Mouse (Mus musculus): ENCODE results near the gene Adamts15.

Gene Adamts15

GRCm38 (mm10) chr9:30922197-30922894 is at the start of gene Adamts15:
Adamts15 (minus strand) TSS chr9:30922452.
- DNase-seq (ENCODE audit: low read depth, low spot score), result no peak

DNA sequence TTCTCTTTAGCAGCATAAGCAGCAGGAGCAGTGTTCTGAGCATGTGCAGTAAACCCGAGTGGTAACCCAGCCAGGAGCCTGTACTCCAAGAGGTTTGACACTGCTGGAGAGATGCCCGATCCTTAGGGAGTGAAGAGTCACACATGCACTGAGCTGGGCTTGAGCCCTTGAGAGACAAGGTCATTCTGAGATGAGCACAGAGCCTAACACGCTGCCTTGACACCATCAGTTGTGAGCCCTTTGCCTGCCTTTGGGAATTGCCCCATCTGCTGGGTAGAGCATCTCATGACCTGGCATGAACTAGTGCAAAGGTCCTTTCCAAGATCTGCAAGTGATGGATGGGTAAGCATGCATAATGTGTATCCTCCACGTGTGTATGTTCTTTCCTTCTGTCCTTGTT is 49.7 kb upstream of the Adamts15 start:
- DNase-seq (ENCODE audit: low read depth, low spot score), result no peak

- no peak for DNase-seq (ENCODE audit: low read depth, low spot score)
Measured at GRCm38 (mm10) chr9:30970001-30970400, 47.7 kb upstream of the Adamts15 start.

DNA sequence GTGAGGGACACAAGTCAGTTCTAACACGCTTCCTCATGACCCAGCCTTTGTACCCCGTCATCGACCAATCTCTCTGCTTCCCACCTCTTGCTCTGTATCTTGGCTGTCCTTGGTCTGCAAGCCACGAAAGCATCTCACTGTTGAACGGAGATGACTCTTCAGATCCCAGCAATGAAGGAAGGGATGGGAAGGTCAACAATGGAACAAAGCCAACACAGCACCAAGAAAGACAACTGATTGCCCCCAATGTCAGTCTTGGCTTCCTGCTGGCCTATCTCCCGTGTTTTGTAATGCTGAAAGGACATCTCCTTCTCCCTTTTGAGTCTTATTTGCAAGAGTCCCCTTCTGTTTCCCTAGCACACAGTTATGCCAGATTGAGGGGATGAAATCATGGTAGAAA is 45.9 kb upstream of the Adamts15 start:
- DNase-seq (ENCODE audit: low read depth, low spot score), result no peak

DNA sequence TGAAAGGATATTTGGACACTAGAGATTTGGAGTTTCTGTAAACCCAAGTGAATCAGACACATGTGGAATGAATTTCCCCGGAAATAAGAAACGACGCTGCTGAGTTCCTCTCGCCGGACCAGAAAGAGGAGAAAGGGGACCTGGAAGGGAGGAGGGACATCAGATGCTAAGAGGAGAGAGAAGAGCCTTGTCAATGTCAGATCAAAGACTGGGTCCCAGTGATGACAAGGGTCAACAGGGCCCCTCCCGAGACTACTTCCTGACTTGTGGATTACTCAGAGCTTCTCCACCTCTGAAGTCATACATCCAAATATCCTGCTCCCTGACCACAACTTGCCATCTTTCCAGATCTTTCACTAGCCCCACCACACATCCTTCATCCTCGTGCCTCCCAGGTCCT is 44.6 kb upstream of the Adamts15 start:
- no peak for DNase-seq (ENCODE audit: low read depth, low spot score)

DNA sequence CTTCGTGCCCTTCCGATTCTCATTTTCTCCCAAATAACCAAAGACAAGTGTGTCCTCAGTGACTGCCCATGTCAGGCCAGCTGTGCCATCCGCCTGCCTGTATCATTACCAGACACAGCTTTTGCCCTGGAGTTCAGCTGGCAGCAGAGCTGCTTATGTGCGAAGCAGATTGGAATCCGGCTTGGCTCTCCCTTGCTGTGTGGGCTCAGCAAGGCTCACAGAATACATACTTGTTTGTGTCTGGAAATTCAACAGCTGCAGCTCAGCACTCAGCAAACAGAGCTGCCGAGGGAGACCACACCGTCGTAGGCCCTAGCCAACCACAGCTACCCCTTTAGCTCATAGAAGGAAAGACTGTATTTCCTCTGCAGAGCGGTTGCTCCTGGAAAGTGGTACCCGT is 42.4 kb upstream of the Adamts15 start:
- no peak for DNase-seq (ENCODE audit: low read depth, low spot score)

DNA sequence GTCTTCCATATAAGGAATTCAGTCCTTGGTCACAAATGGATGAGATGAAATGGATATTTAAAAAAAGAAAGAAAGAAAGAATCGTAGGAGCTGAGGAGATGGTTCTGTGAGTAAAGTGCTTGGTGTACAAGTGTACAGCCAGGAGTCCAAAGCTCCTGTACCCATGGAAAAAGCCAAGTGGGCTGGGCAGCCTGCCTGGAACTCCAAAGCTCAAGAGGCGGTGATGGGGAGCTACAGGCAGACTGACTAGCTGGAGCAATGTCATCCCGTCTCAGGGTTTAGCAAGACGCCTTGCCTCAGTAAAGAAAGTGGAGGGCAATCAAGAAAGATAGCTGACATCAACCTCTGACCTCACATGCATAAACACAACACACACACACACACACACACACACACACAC is 41.5 kb upstream of the Adamts15 start:
- DNase-seq (ENCODE audit: low read depth, low spot score), result no peak

- DNase-seq (ENCODE audit: low read depth, low spot score), result no peak
Measured at GRCm38 (mm10) chr9:30955246-30955645, 33.0 kb upstream of the Adamts15 start.

DNA sequence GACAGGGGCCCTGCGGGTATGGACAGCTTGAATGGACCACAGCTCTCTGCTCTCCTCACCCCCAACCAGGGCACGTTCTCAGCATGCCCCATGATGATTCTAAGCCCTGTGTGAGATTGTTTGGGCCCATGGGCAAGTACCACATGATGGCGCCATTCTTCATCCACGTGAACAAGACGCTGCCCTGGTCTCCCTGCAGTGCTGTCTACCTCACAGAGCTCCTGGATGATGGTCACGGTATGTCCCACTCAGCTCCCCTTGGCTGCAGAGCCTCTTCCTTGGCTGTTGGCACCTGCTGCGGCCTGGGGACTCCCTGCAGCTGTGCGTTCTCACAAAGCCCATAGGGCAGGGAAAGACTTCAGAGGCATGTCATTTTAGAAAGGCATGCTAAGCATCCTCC is 31.0 kb upstream of the Adamts15 start:
- no peak for DNase-seq (ENCODE audit: low read depth, low spot score)

DNA sequence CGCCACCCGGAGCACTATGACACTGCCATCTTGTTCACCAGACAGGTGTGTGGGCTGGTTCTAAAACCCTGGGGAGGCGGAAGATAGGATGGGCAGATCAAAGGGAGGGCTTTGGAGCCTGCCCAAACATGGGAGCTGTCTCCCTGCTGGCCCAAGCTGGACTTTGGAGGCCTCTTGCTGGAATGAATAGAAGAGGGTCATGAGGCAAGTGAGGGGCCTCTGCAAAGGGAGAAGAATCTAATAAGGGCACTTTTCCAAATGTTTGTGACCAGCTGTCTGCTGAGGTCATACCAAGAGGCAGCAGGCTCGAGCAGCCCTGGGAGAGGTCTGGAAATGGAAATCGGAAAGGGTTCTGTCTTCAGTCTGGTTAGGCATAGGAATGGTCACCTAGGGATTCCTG is 29.2 kb upstream of the Adamts15 start:
- no peak for DNase-seq (ENCODE audit: low read depth, low spot score)

GRCm38 (mm10) chr9:30950592-30950991 is 28.3 kb upstream of the Adamts15 start:
- no peak for DNase-seq (ENCODE audit: low read depth, low spot score)

DNA sequence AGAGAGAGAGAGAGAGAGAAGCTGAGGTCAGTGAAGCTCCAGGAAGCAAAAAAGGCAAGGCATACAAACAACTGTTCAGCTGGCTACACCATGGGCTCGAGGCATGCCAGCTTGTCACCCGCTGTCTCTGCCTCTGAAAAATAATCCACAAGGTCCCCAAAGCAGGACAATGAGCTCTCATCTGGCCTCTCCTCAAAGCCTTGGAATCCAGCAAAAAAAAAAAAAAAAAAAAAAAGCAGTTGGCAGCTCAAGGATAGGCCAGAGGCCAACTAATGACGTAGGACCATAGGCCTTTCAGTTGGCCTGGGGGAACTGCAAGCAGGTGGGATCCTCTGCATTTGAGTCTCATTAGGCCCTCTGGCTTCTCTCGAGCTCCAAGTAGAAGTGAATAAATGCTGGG is 27.7 kb upstream of the Adamts15 start:
- no peak for DNase-seq (ENCODE audit: low read depth, low spot score)

GRCm38 (mm10) chr9:30949422-30949821 is 27.2 kb upstream of the Adamts15 start:
- no peak for DNase-seq (ENCODE audit: low read depth, low spot score)

- DNase-seq (ENCODE audit: low read depth, low spot score), result no peak
Measured at GRCm38 (mm10) chr9:30945276-30945675, 23.0 kb upstream of the Adamts15 start.

DNA sequence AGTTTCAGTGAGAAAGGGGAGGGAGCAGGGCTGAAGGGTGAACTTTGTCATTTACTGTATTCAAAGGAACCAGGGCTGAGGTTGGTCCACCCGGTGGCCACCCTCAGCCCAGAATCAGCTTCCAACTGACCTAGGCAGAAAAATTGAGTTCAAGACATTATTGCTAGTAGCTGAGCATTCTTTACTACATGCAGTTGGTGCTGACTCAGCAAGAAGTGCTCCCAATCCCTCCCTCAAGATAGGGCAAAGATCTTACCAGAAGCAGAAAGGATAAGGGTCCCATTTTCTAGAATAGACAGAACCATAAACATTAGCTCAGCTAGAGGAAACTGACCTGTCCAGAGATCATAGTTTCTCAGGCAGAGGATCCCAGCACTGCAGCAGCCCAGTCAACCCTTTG is 22.0 kb upstream of the Adamts15 start:
- no peak for DNase-seq (ENCODE audit: low read depth, low spot score)

- no peak for DNase-seq (ENCODE audit: low read depth, low spot score)
Measured at GRCm38 (mm10) chr9:30943341-30943740, 21.1 kb upstream of the Adamts15 start.

DNA sequence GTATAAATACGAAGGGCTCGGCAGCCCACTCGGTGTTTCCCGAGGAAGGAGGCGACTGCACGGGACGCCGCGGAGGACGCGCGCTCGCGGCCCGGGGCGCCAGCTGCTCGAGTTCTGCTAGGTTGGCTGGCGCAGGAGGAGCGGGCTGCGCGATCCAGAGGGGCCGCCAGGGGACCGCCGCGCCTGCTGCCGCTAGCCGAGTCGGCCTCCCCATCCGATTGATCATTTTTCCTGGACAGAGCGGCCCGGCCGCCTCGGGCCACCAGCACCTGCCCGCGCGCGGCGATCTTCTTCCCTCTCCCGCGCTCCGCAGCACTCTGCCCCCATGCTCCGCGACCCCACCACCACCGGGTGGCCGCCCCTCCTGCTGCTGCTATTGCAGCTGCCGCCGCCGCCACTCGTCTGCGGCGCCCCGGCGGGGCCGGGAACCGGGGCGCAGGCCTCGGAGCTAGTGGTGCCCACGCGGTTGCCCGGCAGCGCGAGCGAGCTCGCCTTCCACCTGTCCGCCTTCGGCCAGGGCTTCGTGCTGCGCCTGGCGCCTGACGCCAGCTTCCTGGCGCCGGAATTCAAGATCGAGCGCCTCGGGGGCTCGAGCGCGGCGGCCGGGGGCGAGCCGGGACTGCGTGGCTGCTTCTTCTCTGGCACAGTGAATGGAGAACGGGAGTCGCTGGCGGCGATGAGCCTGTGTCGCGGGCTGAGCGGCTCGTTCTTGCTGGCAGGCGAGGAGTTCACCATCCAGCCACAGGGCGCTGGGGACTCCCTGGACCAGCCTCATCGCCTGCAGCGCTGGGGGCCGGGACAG is 20.5 kb upstream of the Adamts15 start, which contains the start of gene Adamts8:
Gene Adamts8 (plus strand): TSS at position 51 of the 802 bp plus-strand sequence.
- no peak for DNase-seq (ENCODE audit: low read depth, low spot score)

GRCm38 (mm10) chr9:30940328-30940727 is 18.1 kb upstream of the Adamts15 start:
- peak; percentile 67 for DNase-seq (ENCODE audit: low read depth, low spot score)

- no peak for DNase-seq (ENCODE audit: low read depth, low spot score)
Measured at GRCm38 (mm10) chr9:30936674-30937438, 14.6 kb upstream of the Adamts15 start.

- no peak for DNase-seq (ENCODE audit: low read depth, low spot score)
Measured at GRCm38 (mm10) chr9:30934827-30935226, 12.6 kb upstream of the Adamts15 start.

DNA sequence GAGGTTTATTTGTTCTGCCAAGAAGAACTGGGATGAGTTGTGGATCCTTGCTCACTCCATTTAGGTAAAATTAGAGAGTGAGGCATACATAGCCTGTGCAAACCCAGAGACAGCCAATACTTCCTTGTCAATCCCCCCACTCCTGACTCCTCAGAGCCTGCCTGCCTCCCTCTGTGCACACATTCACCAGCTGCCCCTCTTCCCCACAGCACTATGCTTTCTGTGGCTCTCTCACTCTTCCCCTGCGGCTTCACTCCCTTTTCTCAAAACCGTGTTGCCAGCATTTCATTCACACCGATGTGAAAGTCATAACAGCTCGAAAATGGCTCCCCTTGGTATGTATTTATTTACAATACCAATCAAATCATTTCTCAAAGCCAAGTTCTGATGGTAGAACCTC is 10.1 kb upstream of the Adamts15 start:
- DNase-seq (ENCODE audit: low read depth, low spot score), result no peak

DNA sequence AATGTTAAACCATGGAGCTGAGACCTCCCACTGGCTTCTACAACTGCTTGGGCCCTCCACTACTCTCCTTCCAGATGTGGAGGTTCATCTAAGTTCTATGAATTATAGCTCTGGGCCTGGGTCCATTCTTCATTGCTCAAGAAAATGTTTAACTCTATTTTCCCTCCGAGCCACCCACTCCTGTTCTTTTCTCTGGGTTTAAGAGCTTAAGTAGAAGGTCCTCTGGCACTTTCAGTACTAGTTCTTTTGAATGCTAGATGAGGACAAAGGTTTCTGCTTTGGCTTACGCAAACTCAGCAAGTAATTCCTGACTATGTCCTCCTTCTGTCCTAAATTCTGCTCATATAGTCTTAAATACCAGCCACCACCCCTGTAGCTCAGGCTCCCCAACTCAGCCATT is 6.5 kb upstream of the Adamts15 start:
- no peak for DNase-seq (ENCODE audit: low read depth, low spot score)

Data from retina, adult 2 months (tissue).